Mouse (Mus musculus) forebrain, postnatal 0 days (tissue): ENCODE measurements around the gene Cldn19. TPM values are rescaled to one million over a fixed set of nuclear protein-coding genes. Genes with fewer than 3 reads are reported as not detected.

Source experiments
- ATAC-seq: fragments of 200-750 bp; cut with Nextera tagmentation; 2 replicates; pipeline ENCODE4 v1.8.0; 2017; ENCODE audit warnings: mild to moderate bottlenecking, moderate library complexity
- DNase-seq: peaks from one replicate; pipeline ENCODE4 v3.0.0-alpha.2; 2015
- H3K27ac ChIP-seq: fragments of 300-500 bp; sonication (generic); 2 replicates; pipeline ENCODE4 v1.5.1; 2014; ENCODE audit warnings: low read depth, mild to moderate bottlenecking, antibody characterized with exemption, low read length, moderate library complexity, mixed read lengths
- H3K27me3 ChIP-seq: fragments of 300-500 bp; sonication (generic); 2 replicates; pipeline ENCODE4 v1.6.1; 2014; ENCODE audit warnings: mild to moderate bottlenecking, low read length, mixed read lengths; ENCODE audit not compliant: insufficient read depth
- H3K36me3 ChIP-seq: fragments of 300-500 bp; sonication (generic); 2 replicates; pipeline ENCODE4 v1.6.1; 2014; ENCODE audit warnings: mild to moderate bottlenecking, moderate library complexity; ENCODE audit not compliant: insufficient read depth
- H3K4me1 ChIP-seq: fragments of 300-500 bp; sonication (generic); 2 replicates; pipeline ENCODE4 v1.6.1; 2014; ENCODE audit warnings: antibody characterized with exemption; ENCODE audit not compliant: insufficient read depth
- H3K4me2 ChIP-seq: fragments of 300-500 bp; sonication (generic); 2 replicates; pipeline ENCODE4 v1.6.1; 2014; ENCODE audit warnings: low read depth, mild to moderate bottlenecking, moderate library complexity
- H3K4me3 ChIP-seq: fragments of 300-500 bp; sonication (generic); 2 replicates; pipeline ENCODE4 v1.5.1; 2014; ENCODE audit warnings: low read depth, low read length, mixed read lengths
- H3K9ac ChIP-seq: fragments of 300-500 bp; sonication (generic); 2 replicates; pipeline ENCODE4 v1.6.1; 2014; ENCODE audit warnings: mild to moderate bottlenecking
- H3K9me3 ChIP-seq: fragments of 300-500 bp; sonication (generic); 2 replicates; pipeline ENCODE4 v1.6.1; 2016; ENCODE audit warnings: low read length
- CTCF ChIP-seq: sonication (generic); IDR thresholded peaks from 2 replicates; pipeline ENCODE4 v1.5.1; 2016; ENCODE audit warnings: antibody characterized with exemption, control low read depth, low read depth
- WGBS: fragments of 180-500 bp; shearing (Covaris S2); extraction: QIAGEN DNeasy Blood & Tissue Kit; methylation state at CpG from one replicate; pipeline ENCODE4 v1.1.7; 2014; 5-methylcytosine and 5-hydroxymethylcytosine counted together
- polyA plus RNA-seq: library from polyadenylated mRNA; unstranded; fragments of >200 nt; fragmentation: Nextera tagmentation; extraction: Ambion mirVana; gene quantifications from 2 replicates; pipeline ENCODE4 v1.2.1, GENCODE M21; 2015
- total RNA-seq: library from RNA; depleted of rRNA; stranded (reverse); fragments of >200 nt; gene quantifications from 2 replicates; pipeline ENCODE4 v1.2.3, GENCODE M21; 2014; rRNA removed

Gene Cldn19
- total and polyA plus RNA-seq, 2 experiments from 2014 or later, result 0.86 to 1.7 TPM

GRCm38 (mm10) chr4:119297361-119297760, 42.1 kb downstream of the Cldn19 start:
- no peak overlapping the region for H3K27ac ChIP-seq
- DNase-seq (no peak), ATAC-seq (no peak)
- no peak for TF ChIP-seq CTCF
- H3K4me1 ChIP-seq, result 0 out of 2 replicates have a peak, but pooled peaks cover 5% of the 10 kb centered on the region
- 91% methylated on average over 2 of the region's 2 CpGs for WGBS
- H3K27me3 ChIP-seq, result no peaks in the 10 kb centered on the region
- H3K9me3 ChIP-seq, result no peaks in the 10 kb centered on the region
- no peak overlapping the region for H3K4me3 ChIP-seq
- H3K4me2 ChIP-seq, result no peak overlapping the region
- H3K36me3 ChIP-seq, result no peaks in the 10 kb centered on the region
- H3K9ac ChIP-seq, result no peak overlapping the region

GRCm38 (mm10) chr4:119300761-119301160, 45.5 kb downstream of the Cldn19 start:
- TF ChIP-seq CTCF, result no peak
- DNase-seq (no peak), ATAC-seq (no peak)
- H3K9me3 ChIP-seq, result no peaks in the 10 kb centered on the region
- no peaks in the 10 kb centered on the region for H3K27me3 ChIP-seq
- H3K9ac ChIP-seq, result no peak overlapping the region
- no peaks in the 10 kb centered on the region for H3K4me1 ChIP-seq
- 94% methylated on average over 3 of the region's 3 CpGs for WGBS
- no peaks in the 10 kb centered on the region; the same call in 1 of the 2 replicates for H3K36me3 ChIP-seq
- H3K27ac ChIP-seq, result no peak overlapping the region
- no peak overlapping the region for H3K4me3 ChIP-seq
- H3K4me2 ChIP-seq, result no peak overlapping the region

GRCm38 (mm10) chr4:119301777-119302176, 46.6 kb downstream of the Cldn19 start:
- TF ChIP-seq CTCF, result no peak
- H3K36me3 ChIP-seq, result peaks cover under 1% of the 10 kb centered on the region; the same call in 1 of the 2 replicates
- no peak overlapping the region for H3K27ac ChIP-seq
- no peak overlapping the region for H3K4me2 ChIP-seq
- WGBS, result 78% methylated on average over 3 of the region's 3 CpGs
- H3K9me3 ChIP-seq, result no peaks in the 10 kb centered on the region
- ATAC-seq, result no peak
- H3K4me1 ChIP-seq, result no peaks in the 10 kb centered on the region
- no peak overlapping the region for H3K4me3 ChIP-seq
- H3K27me3 ChIP-seq, result no peaks in the 10 kb centered on the region
- no peak overlapping the region for H3K9ac ChIP-seq
- no peak for DNase-seq

GRCm38 (mm10) chr4:119303291-119303690, 48.1 kb downstream of the Cldn19 start:
- Histone ChIP-seq H3K9ac (no peak overlapping the region), H3K27me3 (no peaks in the 10 kb centered on the region), H3K27ac (no peak overlapping the region), H3K4me1 (no peaks in the 10 kb centered on the region), H3K36me3 (peaks cover 13% of the 10 kb centered on the region), H3K4me3 (no peak overlapping the region), H3K4me2 (no peak overlapping the region), H3K9me3 (no peaks in the 10 kb centered on the region)
- no peak for TF ChIP-seq CTCF
- WGBS, result 92% methylated on average over 8 of the region's 8 CpGs
- DNase-seq (no peak), ATAC-seq (no peak)

GRCm38 (mm10) chr4:119305418-119305817, 50.2 kb downstream of the Cldn19 start:
- Histone ChIP-seq H3K9me3 (no peaks in the 10 kb centered on the region), H3K4me1 (no peaks in the 10 kb centered on the region), H3K4me3 (no peak overlapping the region), H3K27me3 (no peaks in the 10 kb centered on the region), H3K36me3 (peaks cover 27% of the 10 kb centered on the region), H3K9ac (no peak overlapping the region), H3K4me2 (no peak overlapping the region), H3K27ac (no peak overlapping the region)
- TF ChIP-seq CTCF, result no peak
- 89% methylated on average over 5 of the region's 5 CpGs for WGBS
- ATAC-seq, result no peak
- no peak for DNase-seq

Other genes starting within 250 kb of the Cldn19 start
- 53.6 and 64.8 TPM in 2 replicates for gene Slc2a1, start 146.7 kb upstream of the Cldn19 start, total RNA-seq
- 41.4 and 43.1 TPM in 2 replicates for gene Slc2a1, start 146.7 kb upstream of the Cldn19 start, polyA plus RNA-seq
- 6.5 and 7.2 TPM in 2 replicates for gene Zfp691, start 81.2 kb upstream of the Cldn19 start, total RNA-seq
- gene Zfp691, start 81.2 kb upstream of the Cldn19 start, polyA plus RNA-seq, result 1.2 and 2.2 TPM in 2 replicates
- 0.15 and 0.33 TPM in 2 replicates for gene Ermap, start 65.4 kb upstream of the Cldn19 start, total RNA-seq
- 0.24 and 0.36 TPM in 2 replicates for gene Ermap, start 65.4 kb upstream of the Cldn19 start, polyA plus RNA-seq
- 124 and 139 TPM in 2 replicates for gene Svbp, start 60.1 kb upstream of the Cldn19 start, total RNA-seq
- 227 and 298 TPM in 2 replicates for gene Svbp, start 60.1 kb upstream of the Cldn19 start, polyA plus RNA-seq
- gene Tmem269, start 37.2 kb upstream of the Cldn19 start, total RNA-seq, result 0.15 TPM in 1 of 2 replicates, not detected in the other
- 0.62 and 0.65 TPM in 2 replicates for gene Tmem269, start 37.2 kb upstream of the Cldn19 start, polyA plus RNA-seq
- gene AU022252, start 22.7 kb upstream of the Cldn19 start, total RNA-seq, result 17.6 and 23.2 TPM in 2 replicates
- 22.7 and 23.4 TPM in 2 replicates for gene AU022252, start 22.7 kb upstream of the Cldn19 start, polyA plus RNA-seq
- gene P3h1, start 22.5 kb upstream of the Cldn19 start, total RNA-seq, result 12.8 and 13.8 TPM in 2 replicates
- gene P3h1, start 22.5 kb upstream of the Cldn19 start, polyA plus RNA-seq, result 8.7 and 8.9 TPM in 2 replicates
- gene Ybx1, start 39.2 kb downstream of the Cldn19 start, total RNA-seq, result 829 and 985 TPM in 2 replicates
- 1,107 and 1,112 TPM in 2 replicates for gene Ybx1, start 39.2 kb downstream of the Cldn19 start, polyA plus RNA-seq
- gene Ppih, start 65.1 kb downstream of the Cldn19 start, total RNA-seq, result 41.7 and 41.9 TPM in 2 replicates
- 60.0 and 71.0 TPM in 2 replicates for gene Ppih, start 65.1 kb downstream of the Cldn19 start, polyA plus RNA-seq
- 15.1 and 16.7 TPM in 2 replicates for gene Ccdc30, start 160.1 kb downstream of the Cldn19 start, total RNA-seq
- 19.2 and 23.0 TPM in 2 replicates for gene Ccdc30, start 160.1 kb downstream of the Cldn19 start, polyA plus RNA-seq
- 13.5 and 16.3 TPM in 2 replicates for gene Ppcs, start 167.0 kb downstream of the Cldn19 start, total RNA-seq
- gene Ppcs, start 167.0 kb downstream of the Cldn19 start, polyA plus RNA-seq, result 20.6 and 20.9 TPM in 2 replicates
- 0.33 and 0.77 TPM in 2 replicates for gene Zmynd12, start 167.4 kb downstream of the Cldn19 start, total RNA-seq
- 0.82 and 1.1 TPM in 2 replicates for gene Zmynd12, start 167.4 kb downstream of the Cldn19 start, polyA plus RNA-seq
- 22.8 and 28.4 TPM in 2 replicates for gene Rimkla, start 237.2 kb downstream of the Cldn19 start, total RNA-seq
- gene Rimkla, start 237.2 kb downstream of the Cldn19 start, polyA plus RNA-seq, result 16.6 and 21.6 TPM in 2 replicates